Mouse (Mus musculus): ENCODE data around the gene Lhb. TPM values are rescaled to one million over a fixed set of nuclear protein-coding genes. Genes with fewer than 3 reads are reported as not detected.
"Not testable (repeated sequence)": the region's sequence is repeated elsewhere in the genome, so short reads cannot be mapped to it uniquely, and the experiment has no call there.

Lhb gene
- total RNA-seq, 4 experiments from 2014 or later: not detected

DNA sequence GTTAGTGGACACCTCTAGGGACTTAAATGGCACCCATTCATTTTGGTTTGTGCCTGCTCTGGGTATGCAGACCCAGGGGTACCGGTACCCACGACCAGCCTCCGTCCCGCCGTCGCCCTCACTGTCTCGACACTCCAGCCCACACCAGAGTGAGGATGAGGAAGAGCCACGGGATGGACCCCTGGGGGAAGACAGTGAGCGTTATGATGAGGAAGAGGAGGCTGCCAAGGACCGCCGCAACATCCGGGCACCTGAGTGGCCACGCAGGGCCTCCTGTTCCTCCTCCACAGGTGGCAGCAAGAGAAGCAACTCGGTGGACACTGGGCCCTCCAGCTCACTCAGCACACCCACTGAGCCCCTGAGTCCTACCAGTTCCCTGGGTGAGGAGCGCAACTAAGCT, 34.4 kb downstream of the Lhb start:
- DNase-seq (ENCODE audit: low spot score in 2 of 2): no peak

DNA sequence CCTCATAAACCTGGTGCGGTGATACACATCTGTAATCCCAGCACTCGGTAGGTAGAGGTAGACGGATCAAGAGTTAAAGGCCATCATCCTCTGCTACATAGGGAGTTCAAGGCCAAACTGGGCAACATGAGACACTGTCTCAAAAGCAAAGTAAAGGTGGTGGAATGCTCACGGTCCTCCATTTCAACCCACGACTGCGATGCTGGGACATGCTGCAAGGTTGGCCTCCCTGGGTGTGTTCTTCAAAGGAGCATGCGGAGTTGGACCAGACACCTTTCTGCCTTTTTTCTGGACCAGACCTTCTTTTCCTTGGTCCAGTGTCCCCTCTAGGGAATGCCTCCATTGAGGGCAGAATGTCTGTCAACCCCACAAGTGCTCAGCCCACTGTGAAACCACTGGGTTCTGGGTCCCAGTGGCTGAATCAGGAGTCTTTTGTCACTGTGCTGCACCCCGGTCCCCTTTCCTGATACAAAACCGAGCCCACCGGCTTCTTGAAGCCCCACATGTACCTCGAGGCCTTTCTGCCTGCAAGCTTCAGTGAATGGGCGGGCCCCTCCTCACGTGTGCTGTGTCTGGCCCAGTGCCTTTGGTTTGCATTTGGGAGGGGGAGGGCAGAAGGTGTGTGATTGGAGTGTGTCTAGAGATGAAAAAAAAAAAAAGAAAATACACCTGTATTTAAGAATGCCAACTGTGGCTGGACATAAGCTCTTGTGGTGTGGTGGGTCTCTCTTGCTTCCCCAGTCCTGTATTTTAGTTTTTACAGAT, 35.5 kb downstream of the Lhb start:
- DNase-seq (ENCODE audit: low spot score in 2 of 2): no peak

DNA sequence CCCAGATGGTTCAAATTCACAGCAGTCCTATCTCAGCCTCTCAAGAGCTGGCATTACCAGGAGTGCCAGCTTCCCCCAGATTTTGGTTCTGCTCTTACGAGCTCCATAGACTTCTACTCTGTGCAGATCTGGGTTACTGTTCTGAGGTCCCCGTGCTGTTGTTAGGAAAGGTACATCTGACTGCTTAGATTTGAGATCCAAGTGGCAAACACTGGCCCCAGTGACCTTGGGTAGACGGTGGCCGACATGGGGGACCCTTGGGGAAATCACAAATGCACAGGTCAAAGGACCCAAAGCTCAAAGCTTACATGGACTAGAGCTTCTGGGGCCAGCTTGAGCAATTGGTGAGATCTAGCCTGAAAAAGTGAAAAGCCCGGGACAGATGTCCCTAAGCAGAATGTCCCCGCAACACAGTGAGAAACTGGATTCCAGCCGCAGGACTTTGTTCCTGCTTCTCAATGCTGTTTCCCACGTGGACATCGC, 36.1 kb downstream of the Lhb start:
- DNase-seq (ENCODE audit: low spot score in 2 of 2): no peak

DNA sequence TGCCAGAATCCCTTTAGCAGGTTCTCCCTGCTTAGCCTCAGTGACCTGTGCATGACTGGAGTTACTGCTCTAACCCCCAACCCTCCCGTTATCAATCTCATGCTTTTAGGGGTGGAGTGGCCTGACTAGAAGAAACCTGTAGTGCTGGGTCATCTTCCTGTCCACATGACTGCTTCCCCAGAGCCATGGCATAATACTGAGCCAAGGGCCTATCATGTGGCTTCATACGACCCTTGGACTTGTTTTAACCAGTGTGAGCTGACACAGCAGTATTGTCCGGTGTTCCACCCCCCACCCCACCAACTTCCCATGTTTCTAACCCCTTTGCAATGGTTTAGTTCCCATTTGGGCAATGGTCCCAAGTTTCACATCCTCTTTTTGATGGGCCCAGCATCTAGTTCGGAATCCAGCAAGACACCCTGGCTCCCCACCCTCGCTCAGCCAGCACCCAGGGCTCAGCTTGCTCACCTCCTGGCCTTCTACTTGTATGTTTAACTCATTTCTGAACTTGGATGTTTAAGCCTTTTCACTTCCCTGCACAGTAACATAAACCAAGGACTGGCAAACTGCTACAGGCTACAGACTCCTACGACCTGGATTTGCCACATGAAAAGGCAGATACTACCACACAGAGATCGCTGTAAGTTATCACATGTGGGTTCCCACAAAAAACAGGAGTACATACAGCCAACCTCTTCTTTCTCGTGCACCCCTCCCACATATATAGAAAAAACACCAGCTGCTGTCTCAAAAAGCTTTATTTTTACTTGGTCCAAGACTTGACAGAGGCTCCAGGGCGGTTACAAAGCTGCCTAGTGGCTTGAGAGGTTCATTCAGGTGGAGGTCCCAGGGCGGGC, 36.8 kb downstream of the Lhb start:
- no peak for DNase-seq (ENCODE audit: low spot score in 2 of 2)

DNA sequence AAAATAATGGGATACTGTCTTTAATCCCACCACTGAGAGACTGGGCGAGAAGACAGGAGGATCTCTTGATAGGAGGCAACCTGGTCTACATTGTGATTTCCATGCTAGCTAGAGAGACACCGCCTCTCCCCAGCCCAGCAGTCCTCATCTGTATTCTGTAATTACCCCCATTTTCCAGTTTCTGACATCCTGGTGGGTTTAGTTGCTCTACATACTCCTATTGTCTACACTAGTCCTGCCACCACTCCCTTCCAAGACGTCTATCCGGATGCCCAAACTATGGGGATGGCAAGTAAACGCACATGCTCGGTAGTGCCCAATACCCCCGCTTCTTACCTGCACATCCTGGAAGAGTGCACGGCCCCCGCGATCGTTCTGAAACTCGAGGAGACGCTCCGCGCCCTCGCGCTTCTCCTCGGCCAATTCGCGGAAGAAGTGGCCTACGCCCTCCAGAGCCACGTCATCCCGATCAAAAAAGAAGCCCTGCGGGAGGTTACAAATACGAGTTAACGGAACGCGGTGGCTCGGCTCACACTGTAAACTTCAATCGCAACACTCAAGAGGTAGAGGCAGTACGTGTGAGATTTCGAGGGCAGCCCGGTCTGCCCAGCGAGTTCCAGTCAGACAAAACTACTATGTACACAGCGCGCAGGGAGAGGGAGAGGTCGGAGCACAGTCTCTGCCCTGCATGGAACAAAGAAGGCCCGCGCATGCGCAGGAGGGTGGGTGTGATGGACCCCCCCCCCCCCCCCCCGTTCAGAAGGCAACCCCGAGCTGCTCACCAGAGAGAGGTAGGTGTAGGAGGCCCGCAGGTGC, 38.3 kb downstream of the Lhb start:
- peak; percentile 51 to 59 for DNase-seq (ENCODE audit: low spot score in 2 of 2)

DNA sequence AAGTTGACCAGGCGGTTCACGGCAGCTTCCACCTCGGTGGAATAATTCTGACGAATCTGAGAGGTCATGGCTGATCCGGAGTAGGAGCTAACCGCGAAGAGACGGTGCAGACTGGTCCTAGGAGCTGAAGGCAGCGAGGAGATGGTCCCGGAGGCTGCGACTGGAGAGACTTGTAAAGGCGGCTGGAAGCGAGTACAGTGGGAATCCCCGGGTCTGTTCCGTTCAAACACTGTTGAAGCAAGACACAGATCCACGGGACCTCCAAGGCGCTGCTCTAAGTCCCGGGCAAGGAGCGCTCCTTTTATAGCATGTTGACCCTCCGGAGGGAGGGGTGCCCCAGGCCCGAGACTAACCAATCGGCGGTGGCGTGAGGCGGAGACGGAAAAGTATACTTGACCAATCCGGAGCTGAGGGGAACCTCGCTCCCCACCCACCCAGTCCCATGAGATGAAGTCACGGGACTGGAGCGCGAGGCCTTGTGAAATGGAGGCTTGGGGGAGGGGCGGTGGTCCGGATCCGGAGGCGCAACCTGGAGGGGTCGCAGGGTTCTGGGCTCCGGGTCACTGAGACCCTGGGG, 39.0 kb downstream of the Lhb start, which contains the start of gene Ftl1:
TSS of gene Ftl1 (minus strand) at position 321 of the 577 bp plus-strand sequence.
- peak; percentile 97 to 98 for DNase-seq (ENCODE audit: low spot score in 2 of 2)

DNA sequence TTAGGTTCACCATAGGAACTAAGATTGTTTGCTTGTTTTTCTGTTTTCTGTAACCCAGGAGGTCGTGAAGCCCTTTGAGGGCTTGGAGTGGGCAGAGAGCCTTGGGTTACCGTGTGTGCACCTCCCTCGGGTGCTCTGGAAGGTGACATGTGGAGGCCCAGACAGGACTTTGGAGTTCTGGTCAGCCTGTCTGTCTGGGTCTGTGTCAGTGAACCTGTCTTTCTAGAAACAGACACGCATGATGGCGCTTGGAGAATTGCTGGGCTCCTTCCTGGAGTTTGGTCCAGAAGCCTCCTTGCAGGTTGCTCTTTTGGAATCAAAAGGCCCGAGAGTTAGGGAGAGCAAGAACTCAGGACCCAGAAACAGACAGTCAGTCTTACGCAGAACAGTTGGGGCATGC, 39.8 kb downstream of the Lhb start:
- no peak for DNase-seq (ENCODE audit: low spot score in 2 of 2)

DNA sequence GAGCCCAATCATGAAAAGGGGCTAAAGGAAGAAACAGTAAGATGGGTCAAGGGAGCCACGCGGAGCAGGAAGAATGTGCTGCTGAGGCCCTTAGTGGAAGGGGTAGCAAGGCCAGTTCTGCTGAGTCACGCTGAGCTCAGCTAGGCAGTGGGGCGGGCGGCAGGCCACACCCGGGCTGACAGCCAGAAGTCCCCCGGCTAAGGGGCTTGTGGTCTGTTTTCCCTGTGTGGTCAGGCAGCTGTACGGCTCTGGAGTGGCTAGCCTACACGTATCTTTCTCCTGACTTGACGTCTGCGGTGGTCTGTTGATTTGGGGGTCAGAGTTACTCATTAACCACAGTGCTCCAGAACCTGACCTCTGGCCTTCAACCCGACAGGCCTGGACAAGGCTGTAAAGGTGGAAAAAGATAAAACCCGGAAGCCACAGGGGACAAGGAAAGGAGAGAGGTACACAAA, 40.3 kb downstream of the Lhb start:
- DNase-seq (ENCODE audit: low spot score in 2 of 2): no peak

DNA sequence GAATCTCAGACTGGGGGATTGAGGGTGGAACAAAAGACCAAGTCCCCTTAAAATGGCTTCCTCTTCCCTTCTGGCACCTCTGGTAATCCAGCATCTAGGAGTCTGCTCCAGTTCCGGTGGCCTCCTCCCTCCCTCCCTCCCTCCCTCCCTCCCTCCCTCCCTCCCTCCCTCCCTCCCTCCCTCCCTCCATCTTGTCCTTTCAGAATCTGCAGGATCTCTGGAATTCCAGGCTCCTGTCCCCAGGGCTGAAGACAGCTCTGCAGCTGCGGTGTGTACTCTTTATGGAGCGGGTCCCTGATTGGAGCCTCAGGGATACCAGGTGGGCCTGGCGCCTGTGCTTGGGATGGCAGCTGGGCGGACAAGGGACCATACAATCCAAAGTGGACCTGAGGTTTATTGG, 40.7 kb downstream of the Lhb start:
- DNase-seq (ENCODE audit: low spot score in 2 of 2): no peak

DNA sequence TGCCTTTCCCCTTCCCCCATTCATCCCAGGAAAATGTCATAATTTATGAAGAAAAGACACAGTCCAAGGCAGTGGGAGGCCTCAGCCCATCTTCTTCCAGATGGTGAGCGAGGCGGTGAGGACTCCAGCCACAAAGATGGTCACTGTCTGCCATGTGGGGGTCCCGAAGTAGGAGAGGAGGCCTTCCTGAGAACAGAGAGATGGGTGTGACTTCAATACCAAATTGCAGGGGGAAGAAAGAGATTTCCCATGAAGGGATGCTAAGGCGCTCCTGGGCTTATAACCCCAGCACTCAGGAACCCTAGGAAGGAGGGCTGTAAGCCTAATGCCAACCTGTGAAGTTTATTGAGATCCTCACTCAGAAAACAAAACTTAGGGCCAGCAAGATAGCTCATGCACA, 41.2 kb downstream of the Lhb start:
- no peak for DNase-seq (ENCODE audit: low spot score in 2 of 2)

DNA sequence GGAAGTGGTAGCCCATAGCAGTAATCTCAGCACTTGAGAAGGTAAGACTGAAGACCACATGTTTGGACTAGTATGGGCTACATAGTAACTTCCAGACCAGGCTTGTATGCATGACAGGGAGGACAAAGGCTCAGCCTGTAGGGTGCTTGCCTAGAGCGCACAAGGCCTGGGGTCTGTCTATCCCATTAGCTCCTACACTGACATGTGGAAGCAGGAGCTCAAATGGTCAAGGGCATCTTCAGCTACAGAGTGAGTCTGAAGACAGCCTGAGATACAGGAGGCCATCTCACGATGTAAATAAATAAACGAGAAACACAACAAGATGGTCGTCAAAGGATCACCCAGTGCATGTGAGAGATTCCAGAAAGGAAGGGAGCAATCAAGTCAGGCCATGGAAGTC, 41.7 kb downstream of the Lhb start:
- no peak for DNase-seq (ENCODE audit: low spot score in 2 of 2)

DNA sequence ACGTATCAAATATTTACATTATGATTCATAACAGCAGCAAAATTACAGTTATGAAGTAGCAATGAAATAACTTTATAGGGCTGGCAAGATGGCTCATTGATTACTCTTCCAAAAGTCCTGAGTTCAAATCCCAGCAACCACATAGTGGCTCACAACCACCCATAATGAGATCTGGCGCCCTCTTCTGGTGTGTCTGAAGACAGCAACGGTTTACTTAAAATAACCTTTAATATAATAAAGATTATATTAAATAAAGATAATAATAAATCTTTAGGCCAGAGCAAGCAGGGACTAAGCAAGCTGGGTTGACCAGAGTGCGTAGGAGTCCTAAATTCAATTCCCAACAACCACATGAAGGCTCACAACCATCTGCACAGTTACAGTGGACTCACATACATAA, 42.2 kb downstream of the Lhb start:
- DNase-seq (ENCODE audit: low spot score in 2 of 2): not testable (repeated sequence)

DNA sequence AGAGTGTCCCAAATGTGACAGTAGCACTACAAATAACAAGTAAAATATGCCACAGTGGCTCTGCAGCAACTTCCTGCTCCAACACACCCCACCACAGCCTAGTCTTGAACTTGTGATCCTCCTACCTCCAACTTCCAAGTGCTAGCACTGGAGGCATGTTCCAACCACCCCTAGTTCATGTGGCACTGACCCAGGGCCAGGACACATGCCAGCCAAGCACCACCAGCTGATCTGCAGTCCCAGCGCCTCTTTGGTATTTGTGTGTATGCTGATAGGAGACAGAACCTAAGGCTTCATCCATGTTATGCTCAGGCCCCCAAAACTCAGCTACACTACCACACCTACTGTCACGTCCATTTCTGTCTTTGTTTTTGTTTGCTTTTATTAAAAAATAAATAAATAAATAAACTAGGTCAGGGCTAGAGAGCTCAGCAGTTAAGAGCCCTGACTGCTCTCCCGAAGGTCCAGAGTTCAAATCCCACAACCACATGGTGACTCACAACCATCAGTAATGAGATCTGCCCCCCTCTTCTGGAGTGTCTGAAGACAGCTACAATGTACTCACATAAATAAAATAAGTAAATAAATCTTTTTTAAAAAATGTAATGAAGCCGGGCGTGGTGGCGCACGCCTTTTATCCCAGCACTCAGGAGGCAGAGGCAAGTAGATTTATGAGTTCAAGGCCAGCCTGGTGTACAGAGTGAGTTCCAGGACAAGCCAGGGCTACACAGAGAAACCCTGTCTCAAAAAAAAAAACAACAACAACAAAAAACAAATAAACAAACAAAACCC, 43.6 kb downstream of the Lhb start:
- DNase-seq (ENCODE audit: low spot score in 2 of 2): no peak

DNA sequence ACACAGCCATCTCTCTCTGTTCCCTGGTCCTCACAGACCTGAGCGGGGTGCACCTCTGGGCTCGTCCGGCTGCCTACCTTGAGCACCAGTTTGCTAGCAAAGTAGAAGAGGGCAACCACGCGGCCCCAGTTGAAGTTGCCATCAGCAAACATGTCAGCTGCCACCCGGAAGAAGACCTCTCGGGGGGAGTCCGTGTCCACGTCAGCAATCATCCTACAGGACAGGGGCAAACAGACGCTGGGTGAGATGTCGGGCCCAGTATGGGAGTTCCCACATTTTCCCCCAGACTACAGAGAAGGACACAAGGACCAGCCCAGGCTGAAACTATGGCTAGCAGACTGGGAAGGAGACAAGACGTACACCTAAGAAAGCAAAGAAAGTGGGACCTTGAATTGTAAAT, 44.5 kb downstream of the Lhb start:
- DNase-seq (ENCODE audit: low spot score in 2 of 2): no peak

DNA sequence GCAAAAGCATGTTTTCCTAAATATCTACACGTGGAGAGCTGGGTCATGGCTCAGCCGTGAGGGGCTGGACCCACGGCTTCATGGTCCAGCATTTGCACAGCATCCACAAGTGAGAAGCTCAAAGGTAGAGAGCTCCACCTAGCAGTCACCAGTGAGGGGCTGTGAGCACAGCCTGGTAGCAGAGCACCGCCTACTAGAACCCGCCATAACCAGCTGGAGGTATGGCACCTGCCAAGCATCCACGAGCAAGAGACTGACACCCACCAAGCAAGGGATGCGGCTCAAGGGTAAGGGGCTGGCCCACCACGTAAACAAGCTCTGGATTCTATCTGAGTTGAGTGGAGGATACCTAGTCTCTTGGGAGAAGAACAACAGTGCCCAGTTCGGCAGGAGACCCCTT, 44.9 kb downstream of the Lhb start:
- DNase-seq (ENCODE audit: low spot score in 2 of 2): no peak

DNA sequence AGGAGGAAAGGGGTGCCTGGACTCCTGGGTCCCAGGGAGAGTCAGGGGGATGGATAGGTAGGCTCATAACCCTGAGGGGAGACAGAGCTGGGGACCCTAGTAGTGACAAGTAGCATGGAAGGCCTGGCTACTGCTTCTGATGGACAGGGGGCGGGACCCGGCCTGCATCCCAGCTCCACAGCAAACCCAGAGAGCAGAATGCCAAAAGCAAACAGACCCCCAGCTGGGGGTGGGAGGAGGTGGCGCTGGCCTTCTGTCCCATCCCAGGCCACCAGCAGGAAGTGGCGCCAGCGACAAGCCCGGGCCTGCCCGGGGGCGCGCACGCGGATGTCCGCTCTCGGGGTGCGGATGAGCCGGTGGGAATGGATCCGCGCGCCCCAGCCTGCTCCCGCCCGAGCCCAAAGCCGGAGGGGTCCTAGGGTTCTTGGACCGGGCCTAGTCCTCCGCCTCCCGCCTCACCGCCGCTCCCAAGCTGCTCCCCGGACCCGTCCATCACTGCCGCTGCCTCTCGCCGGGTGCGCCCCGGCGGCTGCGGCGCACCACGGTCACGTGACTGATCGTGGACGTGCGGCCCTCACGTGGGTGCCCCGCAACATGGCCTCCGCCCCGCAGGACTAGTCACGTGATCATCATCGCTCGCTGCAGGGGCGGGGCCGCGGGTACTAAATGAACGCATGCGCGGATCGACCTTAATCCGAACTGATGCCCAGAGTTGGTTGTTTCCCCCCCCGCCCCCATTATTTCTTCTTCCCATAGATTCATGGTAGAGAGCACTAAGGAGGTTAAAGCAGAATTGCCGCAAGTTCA, 45.9 kb downstream of the Lhb start, which contains the start of gene Bax:
TSS of gene Bax (minus strand) at position 616 of the 807 bp plus-strand sequence.
- peak; percentile 88 to 97 for DNase-seq (ENCODE audit: low spot score in 2 of 2)

DNA sequence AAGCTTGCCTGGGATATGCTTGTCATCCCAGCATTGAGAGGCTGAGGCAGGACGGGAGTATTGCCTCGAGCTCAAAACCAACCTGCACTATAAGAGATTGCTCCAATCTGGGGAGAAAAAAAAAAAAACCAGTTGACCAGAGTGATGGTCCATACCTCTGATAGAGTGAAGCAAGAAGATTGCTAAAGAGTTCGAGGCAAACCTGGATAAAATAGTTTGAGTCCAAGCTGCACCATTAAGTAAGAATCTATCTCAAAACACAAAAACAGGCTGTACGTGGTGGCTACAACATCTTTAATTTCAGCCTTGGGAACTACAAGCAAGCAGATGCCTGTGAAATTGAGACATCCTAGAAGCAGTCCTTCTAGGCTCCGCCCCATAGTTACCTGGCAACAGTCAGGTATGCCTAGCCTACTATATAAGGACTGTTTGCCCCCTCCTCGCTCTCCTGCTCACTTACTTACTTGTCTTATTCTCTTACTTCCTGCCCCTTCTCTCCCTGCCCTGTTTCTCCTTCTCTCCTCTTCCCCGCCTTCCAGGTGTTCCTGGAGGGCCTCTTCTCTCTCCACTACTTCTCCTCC, 46.6 kb downstream of the Lhb start:
- DNase-seq (ENCODE audit: low spot score in 2 of 2): no peak

DNA sequence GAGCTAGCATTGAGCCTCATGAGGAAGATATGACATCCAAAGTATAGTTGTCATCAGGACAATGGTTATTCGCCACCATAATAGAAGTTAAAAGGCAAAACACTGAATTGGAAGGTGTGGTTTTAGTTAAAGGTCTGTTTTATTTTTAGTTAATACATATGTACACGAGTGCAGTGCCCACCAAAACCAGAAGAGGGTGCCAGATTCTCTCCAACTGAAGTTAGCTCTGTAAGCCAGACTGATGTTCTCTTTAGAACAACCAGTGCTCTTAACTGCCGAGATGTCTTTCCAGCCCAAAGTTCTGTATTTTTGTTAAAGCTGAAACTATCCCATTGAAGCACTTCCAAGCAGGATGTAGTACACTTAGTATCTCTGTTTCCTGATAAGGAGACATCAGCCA, 50.2 kb downstream of the Lhb start:
- DNase-seq (ENCODE audit: low spot score in 2 of 2): peak in 1 of 2 experiments; percentile 71

Measured in left cerebral cortex, adult 8-10 months (tissue).